Mouse (Mus musculus) limb, embryonic 13.5 days (tissue): ENCODE measurements around the gene Btf3. TPM values are rescaled to one million over a fixed set of nuclear protein-coding genes. Genes with fewer than 3 reads are reported as not detected.

Experiments
- ATAC-seq: fragments of 200-750 bp; cut with Nextera tagmentation; 2 replicates; pipeline ENCODE4 v1.8.0; 2017; ENCODE audit warnings: low read depth, moderate number of reproducible peaks, moderate TSS enrichment; ENCODE audit not compliant: low FRiP score
- H3K27ac ChIP-seq: fragments of 300-500 bp; sonication (generic); 2 replicates; pipeline ENCODE4 v1.5.1; 2015; ENCODE audit warnings: inconsistent platforms, mild to moderate bottlenecking, moderate library complexity
- H3K27me3 ChIP-seq: fragments of 300-500 bp; sonication (generic); 2 replicates; pipeline ENCODE4 v1.6.1; 2015; ENCODE audit warnings: mild to moderate bottlenecking, inconsistent platforms
- H3K36me3 ChIP-seq: fragments of 300-500 bp; sonication (generic); 2 replicates; pipeline ENCODE4 v1.6.1; 2015; ENCODE audit warnings: inconsistent platforms, mild to moderate bottlenecking, moderate library complexity
- H3K4me1 ChIP-seq: fragments of 300-500 bp; sonication (generic); 2 replicates; pipeline ENCODE4 v1.6.1; 2015; ENCODE audit warnings: inconsistent platforms
- H3K4me2 ChIP-seq: fragments of 300-500 bp; sonication (generic); replicated peaks from 2 replicates; pipeline ENCODE4 v1.6.1; 2015; ENCODE audit warnings: inconsistent platforms, mild to moderate bottlenecking, moderate library complexity
- H3K4me3 ChIP-seq: fragments of 300-500 bp; sonication (generic); 2 replicates; pipeline ENCODE4 v1.5.1; 2015; ENCODE audit warnings: moderate library complexity, mild to moderate bottlenecking, inconsistent platforms
- H3K9ac ChIP-seq: fragments of 300-500 bp; sonication (generic); 2 replicates; pipeline ENCODE4 v1.6.1; 2015; ENCODE audit warnings: mild to moderate bottlenecking, inconsistent platforms
- H3K9me3 ChIP-seq: fragments of 300-500 bp; sonication (generic); 2 replicates; pipeline ENCODE4 v1.6.1; 2016; ENCODE audit warnings: inconsistent platforms
- WGBS: fragments of 180-500 bp; shearing (Covaris S2); methylation state at CpG from one replicate; pipeline ENCODE4 v1.1.7; 2015; 5-methylcytosine and 5-hydroxymethylcytosine counted together
- polyA plus RNA-seq: library from polyadenylated mRNA; unstranded; fragments of >200 nt; fragmentation: Nextera tagmentation; extraction: Ambion mirVana; gene quantifications from 2 replicates; pipeline ENCODE4 v1.2.1, GENCODE M21; 2015

Gene Btf3
- polyA plus RNA-seq = 728 and 732 TPM in 2 replicates

GRCm38 (mm10) chr13:98316480-98317245, at the start of gene Btf3:
TSS of gene Btf3 (minus strand) at chr13:98317006.
- Histone ChIP-seq H3K27me3 (no peaks in the 10 kb centered on the region), H3K27ac (peak within 1 kb of the TSS; percentile 93), H3K4me2 (peak within 1 kb of the TSS; percentile 81), H3K4me1 (peaks cover 20% of the 10 kb centered on the region), H3K4me3 (peak within 1 kb of the TSS; percentile 97), H3K9me3 (no peaks in the 10 kb centered on the region), H3K9ac (peak within 1 kb of the TSS; percentile 99), H3K36me3 (peaks cover 20% of the 10 kb centered on the region)
- WGBS = under 1% methylated on average over 76 of the region's 90 CpGs
- peak; percentile 92 for ATAC-seq

GRCm38 (mm10) chr13:98365766-98366421, 49.1 kb upstream of the Btf3 start:
- peak overlapping the region; percentile 61 for H3K4me2 ChIP-seq
- H3K27ac ChIP-seq = no peak overlapping the region
- under 1% methylated on average over 52 of the region's 52 CpGs for WGBS
- H3K9me3 ChIP-seq = no peaks in the 10 kb centered on the region
- no peaks in the 10 kb centered on the region for H3K36me3 ChIP-seq
- ATAC-seq = peak; percentile 79; the same call in 1 of the 2 replicates
- peaks cover 14% of the 10 kb centered on the region for H3K4me1 ChIP-seq
- peaks cover 89% of the 10 kb centered on the region for H3K27me3 ChIP-seq
- peak overlapping the region; percentile 35 for H3K4me3 ChIP-seq
- H3K9ac ChIP-seq = no peak overlapping the region

DNA sequence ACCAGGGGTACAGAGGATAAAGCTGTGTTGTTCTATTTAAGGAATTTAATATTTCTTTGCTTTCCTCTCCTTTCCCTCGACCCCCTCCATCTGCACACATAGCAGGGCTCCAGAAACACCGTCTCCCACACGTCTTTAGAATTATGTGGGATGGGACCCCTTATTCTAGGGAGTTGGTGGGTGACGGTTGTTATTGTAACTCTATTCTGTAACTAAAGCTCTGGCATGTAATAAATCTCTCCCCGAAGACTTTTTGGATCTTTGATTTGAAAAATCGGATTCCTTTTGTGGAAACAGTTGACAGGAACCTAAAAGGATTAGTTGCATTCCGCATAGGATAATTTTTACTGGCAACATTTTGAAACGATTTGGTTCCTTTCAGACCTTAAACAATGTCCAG, 48.3 kb upstream of the Btf3 start:
- no peak for ATAC-seq
- WGBS = under 1% methylated on average over 8 of the region's 8 CpGs
- Histone ChIP-seq H3K9ac (no peak overlapping the region), H3K4me2 (no peak overlapping the region), H3K4me1 (peaks cover 14% of the 10 kb centered on the region), H3K27ac (no peak overlapping the region), H3K36me3 (no peaks in the 10 kb centered on the region), H3K4me3 (no peak overlapping the region), H3K9me3 (no peaks in the 10 kb centered on the region), H3K27me3 (peaks cover 91% of the 10 kb centered on the region)

DNA sequence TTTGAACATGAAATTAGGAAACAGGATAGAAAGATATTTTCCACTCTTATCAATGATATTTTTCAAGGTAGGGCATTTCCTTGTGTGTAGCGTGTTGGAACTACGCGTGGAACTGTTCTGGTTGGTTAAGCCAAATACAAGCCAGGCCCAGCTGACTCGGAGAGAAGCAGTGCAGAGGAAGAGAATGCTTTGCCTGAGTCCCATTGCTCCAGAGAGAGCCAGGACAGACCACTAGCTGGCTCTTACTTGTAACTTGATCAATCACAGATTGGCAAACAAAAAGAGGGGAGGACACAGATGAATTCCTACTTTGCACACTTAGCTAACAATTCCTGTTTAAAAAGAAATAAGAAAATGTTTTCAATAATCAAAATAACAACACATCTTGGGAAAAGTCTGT, 46.2 kb upstream of the Btf3 start:
- Histone ChIP-seq H3K36me3 (no peaks in the 10 kb centered on the region), H3K9me3 (no peaks in the 10 kb centered on the region), H3K27me3 (peaks cover 91% of the 10 kb centered on the region), H3K4me3 (no peak overlapping the region), H3K27ac (no peak overlapping the region), H3K4me1 (peaks cover 14% of the 10 kb centered on the region), H3K4me2 (no peak overlapping the region), H3K9ac (no peak overlapping the region)
- no peak for ATAC-seq
- WGBS = 4% methylated on average over 4 of the region's 4 CpGs

DNA sequence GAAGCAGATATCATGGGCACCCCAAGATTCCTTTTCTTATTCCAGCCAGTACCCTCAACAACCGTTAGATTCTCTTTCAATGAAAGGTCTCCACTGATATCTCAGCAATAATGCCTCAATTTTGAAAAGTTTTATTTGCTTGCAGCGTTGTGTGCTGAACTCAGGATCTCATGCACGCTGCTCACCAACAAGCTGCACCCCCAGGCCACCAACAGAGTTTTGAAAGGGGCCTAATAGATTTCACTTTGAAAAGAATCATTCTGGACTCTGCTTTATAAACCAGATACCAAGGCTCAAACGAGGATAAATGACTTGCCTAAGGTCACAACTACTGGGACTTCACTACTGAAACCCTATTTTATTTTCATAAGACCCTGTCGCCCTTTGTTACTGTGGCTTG, 44.4 kb upstream of the Btf3 start:
- H3K9me3 ChIP-seq = no peaks in the 10 kb centered on the region
- no peak overlapping the region for H3K9ac ChIP-seq
- H3K4me3 ChIP-seq = no peak overlapping the region
- ATAC-seq = no peak
- H3K4me1 ChIP-seq = peaks cover 6% of the 10 kb centered on the region
- H3K4me2 ChIP-seq = no peak overlapping the region
- WGBS = 5% methylated on average over 5 of the region's 5 CpGs
- peaks cover 80% of the 10 kb centered on the region for H3K27me3 ChIP-seq
- no peak overlapping the region for H3K27ac ChIP-seq
- H3K36me3 ChIP-seq = no peaks in the 10 kb centered on the region

GRCm38 (mm10) chr13:98360391-98360790, 43.6 kb upstream of the Btf3 start:
- WGBS = 1% methylated on average over 6 of the region's 6 CpGs
- H3K9ac ChIP-seq = no peak overlapping the region

DNA sequence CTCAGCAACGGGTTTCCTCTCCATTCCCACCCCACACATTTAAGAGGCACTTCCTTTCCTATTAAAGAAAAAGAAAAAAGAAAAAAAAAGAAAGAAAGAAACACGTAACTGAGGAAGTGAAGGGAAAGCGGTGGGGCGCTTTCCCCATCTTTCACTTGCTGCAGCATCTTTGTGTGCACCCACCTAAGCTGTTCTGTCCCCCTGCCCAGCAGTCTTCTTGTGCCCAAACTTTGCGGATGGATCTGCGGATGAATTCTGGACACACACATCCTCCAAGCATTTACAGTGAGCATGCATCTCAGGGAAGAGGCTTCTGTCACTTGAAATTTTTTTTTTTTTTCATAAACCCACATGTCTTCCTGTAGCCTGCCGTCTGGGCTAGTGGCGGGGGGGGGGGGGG, 42.5 kb upstream of the Btf3 start:
- ATAC-seq = no peak
- Histone ChIP-seq H3K27ac (no peak overlapping the region), H3K4me1 (peaks cover 15% of the 10 kb centered on the region), H3K27me3 (peaks cover 82% of the 10 kb centered on the region), H3K4me2 (no peak overlapping the region), H3K9ac (no peak overlapping the region), H3K4me3 (no peak overlapping the region), H3K9me3 (no peaks in the 10 kb centered on the region), H3K36me3 (no peaks in the 10 kb centered on the region)
- 2% methylated on average over 6 of the region's 8 CpGs for WGBS

More at GRCm38 (mm10) chr13:98360391-98360790, 43.6 kb upstream of the Btf3 start:
- no peaks in the 10 kb centered on the region for H3K9me3 ChIP-seq
- no peaks in the 10 kb centered on the region for H3K36me3 ChIP-seq
- H3K4me2 ChIP-seq = no peak overlapping the region
- peaks cover 80% of the 10 kb centered on the region for H3K27me3 ChIP-seq
- no peak overlapping the region for H3K27ac ChIP-seq
- H3K4me1 ChIP-seq = peaks cover 5% of the 10 kb centered on the region
- no peak for ATAC-seq
- no peak overlapping the region for H3K4me3 ChIP-seq

- Histone ChIP-seq H3K36me3 (no peaks in the 10 kb centered on the region), H3K9me3 (no peaks in the 10 kb centered on the region), H3K27ac (no peak overlapping the region), H3K4me2 (no peak overlapping the region), H3K4me1 (peaks cover 18% of the 10 kb centered on the region), H3K27me3 (peaks cover 84% of the 10 kb centered on the region), H3K4me3 (no peak overlapping the region), H3K9ac (no peak overlapping the region)
- ATAC-seq = no peak
- WGBS = 6% methylated on average over 23 of the region's 23 CpGs
These were observed 41.8 kb upstream of the Btf3 start for GRCm38 (mm10) chr13:98358424-98359181.

- H3K4me2 ChIP-seq = no peak overlapping the region
These were observed 40.9 kb upstream of the Btf3 start for GRCm38 (mm10) chr13:98357433-98358423.

GRCm38 (mm10) chr13:98356973-98357425, 40.2 kb upstream of the Btf3 start:
- Histone ChIP-seq H3K36me3 (no peaks in the 10 kb centered on the region), H3K4me2 (no peak overlapping the region)
- 4% methylated on average over 6 of the region's 6 CpGs for WGBS

More at GRCm38 (mm10) chr13:98357433-98358423, 40.9 kb upstream of the Btf3 start:
- H3K4me1 ChIP-seq = peaks cover 18% of the 10 kb centered on the region
- no peaks in the 10 kb centered on the region for H3K9me3 ChIP-seq
- ATAC-seq = no peak
- H3K27ac ChIP-seq = no peak overlapping the region
- no peak overlapping the region for H3K9ac ChIP-seq
- 2% methylated on average over 18 of the region's 18 CpGs for WGBS
- H3K36me3 ChIP-seq = no peaks in the 10 kb centered on the region
- no peak overlapping the region for H3K4me3 ChIP-seq
- H3K27me3 ChIP-seq = peaks cover 84% of the 10 kb centered on the region

More at GRCm38 (mm10) chr13:98356973-98357425, 40.2 kb upstream of the Btf3 start:
- no peak for ATAC-seq
- Histone ChIP-seq H3K9ac (no peak overlapping the region), H3K4me1 (peaks cover 18% of the 10 kb centered on the region), H3K27ac (no peak overlapping the region), H3K27me3 (peaks cover 84% of the 10 kb centered on the region), H3K9me3 (no peaks in the 10 kb centered on the region), H3K4me3 (no peak overlapping the region)
